Mouse (Mus musculus) forebrain, embryonic 12.5 days (tissue): ENCODE data around the gene Bmp3. TPM values are rescaled to one million over a fixed set of nuclear protein-coding genes. Genes with fewer than 3 reads are reported as not detected.

Experiments
- ATAC-seq: fragments of 200-750 bp; cut with Nextera tagmentation; 2 replicates; pipeline ENCODE4 v1.8.0; 2017; ENCODE audit warnings: moderate TSS enrichment; ENCODE audit not compliant: low FRiP score
- H3K27ac ChIP-seq: fragments of 300-500 bp; sonication (generic); 2 replicates; pipeline ENCODE4 v1.5.1; 2016; ENCODE audit warnings: mild to moderate bottlenecking
- H3K27me3 ChIP-seq: fragments of 300-500 bp; sonication (generic); 2 replicates; pipeline ENCODE4 v1.6.1; 2016; ENCODE audit warnings: mild to moderate bottlenecking
- H3K36me3 ChIP-seq: fragments of 300-500 bp; sonication (generic); replicated peaks from 2 replicates; pipeline ENCODE4 v1.6.1; 2016; ENCODE audit warnings: mild to moderate bottlenecking
- H3K4me1 ChIP-seq: fragments of 300-500 bp; sonication (generic); 2 replicates; pipeline ENCODE4 v1.6.1; 2016
- H3K4me2 ChIP-seq: fragments of 300-500 bp; sonication (generic); 2 replicates; pipeline ENCODE4 v1.6.1; 2016; ENCODE audit warnings: mild to moderate bottlenecking, moderate library complexity
- H3K4me3 ChIP-seq: fragments of 300-500 bp; sonication (generic); replicated peaks from 2 replicates; pipeline ENCODE4 v1.5.1; 2016; ENCODE audit warnings: mild to moderate bottlenecking
- H3K9ac ChIP-seq: fragments of 300-500 bp; sonication (generic); 2 replicates; pipeline ENCODE4 v1.6.1; 2016; ENCODE audit warnings: mild to moderate bottlenecking
- H3K9me3 ChIP-seq: fragments of 300-500 bp; sonication (generic); 2 replicates; pipeline ENCODE4 v1.6.1; 2016
- WGBS: fragments of 180-500 bp; shearing (Covaris S2); methylation state at CpG from one replicate; pipeline ENCODE4 v1.1.7; 2016; 5-methylcytosine and 5-hydroxymethylcytosine counted together
- polyA plus RNA-seq: library from polyadenylated mRNA; unstranded; fragments of >200 nt; fragmentation: Nextera tagmentation; extraction: Ambion mirVana; gene quantifications from 2 replicates; pipeline ENCODE4 v1.2.1, GENCODE M21; 2016

Bmp3 gene
- polyA plus RNA-seq, 1 experiment from 2014 or later, result 0.86 TPM

DNA sequence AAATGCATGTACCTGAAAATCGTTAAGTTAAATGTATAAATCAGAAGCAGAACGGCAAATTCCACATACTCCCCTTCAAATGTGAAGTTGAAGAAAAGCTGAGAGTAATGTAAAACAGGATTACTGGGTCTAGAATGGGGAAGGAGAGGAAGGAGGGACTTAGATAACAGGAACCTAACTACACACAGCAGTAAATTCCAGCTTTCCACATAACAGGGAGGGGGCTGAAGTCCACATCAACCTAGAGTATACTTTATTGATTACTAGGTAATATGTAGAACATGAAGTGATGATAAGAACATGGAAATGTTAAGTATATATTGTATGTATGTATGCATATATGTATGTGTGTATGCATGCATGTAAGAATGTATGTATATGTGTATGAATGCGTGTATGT lies 68.7 kb downstream of the Bmp3 start:
- Histone ChIP-seq H3K27ac (no peak overlapping the region), H3K27me3 (no peaks in the 10 kb centered on the region), H3K4me3 (no peak overlapping the region), H3K4me2 (no peak overlapping the region), H3K4me1 (peaks cover 13% of the 10 kb centered on the region; the same call in 1 of the 2 replicates), H3K9ac (no peak overlapping the region), H3K36me3 (no peaks in the 10 kb centered on the region), H3K9me3 (no peaks in the 10 kb centered on the region)
- no peak for ATAC-seq
- WGBS, result 91% methylated on average over 3 of the region's 3 CpGs

Other genes with a start within 250 kb of the Bmp3 start
- gene Prkg2, start 182.9 kb downstream of the Bmp3 start, polyA plus RNA-seq, result 4.7 and 4.8 TPM in 2 replicates